Mouse (Mus musculus) liver, embryonic 16.5 days (tissue): ENCODE results near the gene Arhgap22. TPM values are rescaled to one million over a fixed set of nuclear protein-coding genes. Genes with fewer than 3 reads are reported as not detected.
A peak's percentile ranks its signal among the peaks of the same experiment; 100 is the strongest.

Experiments used
- ATAC-seq: fragments of 200-750 bp; cut with Nextera tagmentation; 2 replicates; pipeline ENCODE4 v1.8.0; 2017; ENCODE audit warnings: low read depth, mild to moderate bottlenecking, moderate number of reproducible peaks, moderate library complexity
- H3K27ac ChIP-seq: fragments of 300-500 bp; sonication (generic); 2 replicates; pipeline ENCODE4 v1.5.1; 2014; ENCODE audit warnings: mild to moderate bottlenecking, low read length
- H3K27me3 ChIP-seq: fragments of 300-500 bp; sonication (generic); 2 replicates; pipeline ENCODE4 v1.6.1; 2014; ENCODE audit warnings: low read depth, low read length, mixed read lengths; ENCODE audit not compliant: control insufficient read depth, insufficient read depth
- H3K36me3 ChIP-seq: fragments of 300-500 bp; sonication (generic); 2 replicates; pipeline ENCODE4 v1.6.1; 2014; ENCODE audit warnings: mild to moderate bottlenecking; ENCODE audit not compliant: control insufficient read depth, insufficient read depth
- H3K4me1 ChIP-seq: fragments of 300-500 bp; sonication (generic); 2 replicates; pipeline ENCODE4 v1.6.1; 2014; ENCODE audit warnings: low read depth, low read length, mixed read lengths; ENCODE audit not compliant: control insufficient read depth
- H3K4me2 ChIP-seq: fragments of 300-500 bp; sonication (generic); 2 replicates; pipeline ENCODE4 v1.6.1; 2014; ENCODE audit warnings: low read depth, low read length, mixed read lengths
- H3K4me3 ChIP-seq: fragments of 300-500 bp; sonication (generic); 2 replicates; pipeline ENCODE4 v1.5.1; 2014; ENCODE audit warnings: low read depth, mild to moderate bottlenecking, low read length
- H3K9ac ChIP-seq: fragments of 300-500 bp; sonication (generic); 2 replicates; pipeline ENCODE4 v1.6.1; 2014; ENCODE audit warnings: low read depth, low read length
- H3K9me3 ChIP-seq: fragments of 300-500 bp; sonication (generic); replicated peaks from 2 replicates; pipeline ENCODE4 v1.6.1; 2016; ENCODE audit warnings: low read length; ENCODE audit not compliant: control insufficient read depth
- WGBS: fragments of 180-500 bp; shearing (Covaris S2); extraction: QIAGEN DNeasy Blood & Tissue Kit; methylation state at CpG from one replicate; pipeline ENCODE4 v1.1.7; 2014; ENCODE audit not compliant: insufficient replicate concordance; 5-methylcytosine and 5-hydroxymethylcytosine counted together
- polyA plus RNA-seq: library from polyadenylated mRNA; unstranded; fragments of >200 nt; fragmentation: Nextera tagmentation; extraction: Ambion mirVana; gene quantifications from 2 replicates; pipeline ENCODE4 v1.2.1, GENCODE M21; 2015

The Arhgap22 gene
- polyA plus RNA-seq, 1 experiment from 2014 or later: 4.1 TPM

GRCm38 (mm10) chr14:33282447-33282846 lies 68.6 kb downstream of the Arhgap22 start:
- Histone ChIP-seq H3K27me3 (no peaks in the 10 kb centered on the region), H3K4me1 (no peaks in the 10 kb centered on the region), H3K36me3 (no peaks in the 10 kb centered on the region), H3K9ac (no peak overlapping the region), H3K9me3 (no peaks in the 10 kb centered on the region), H3K4me3 (no peak overlapping the region), H3K4me2 (no peak overlapping the region), H3K27ac (no peak overlapping the region)
- WGBS: 74% methylated on average over 4 of the region's 4 CpGs
- ATAC-seq: no peak

GRCm38 (mm10) chr14:33287920-33288319 lies 74.1 kb downstream of the Arhgap22 start:
- WGBS: 52% methylated on average over 4 of the region's 4 CpGs
- no peaks in the 10 kb centered on the region for H3K4me1 ChIP-seq
- H3K4me2 ChIP-seq: no peak overlapping the region
- H3K9ac ChIP-seq: no peak overlapping the region
- ATAC-seq: no peak
- H3K27ac ChIP-seq: no peak overlapping the region
- no peaks in the 10 kb centered on the region for H3K36me3 ChIP-seq
- H3K27me3 ChIP-seq: no peaks in the 10 kb centered on the region
- no peak overlapping the region for H3K4me3 ChIP-seq
- H3K9me3 ChIP-seq: no peaks in the 10 kb centered on the region

GRCm38 (mm10) chr14:33290038-33290437 lies 76.2 kb downstream of the Arhgap22 start:
- Histone ChIP-seq H3K27me3 (no peaks in the 10 kb centered on the region), H3K4me1 (no peaks in the 10 kb centered on the region), H3K9ac (no peak overlapping the region), H3K9me3 (no peaks in the 10 kb centered on the region), H3K36me3 (no peaks in the 10 kb centered on the region), H3K27ac (no peak overlapping the region), H3K4me3 (no peak overlapping the region), H3K4me2 (no peak overlapping the region)
- 52% methylated on average over 9 of the region's 9 CpGs for WGBS
- ATAC-seq: no peak

- Histone ChIP-seq H3K27me3 (no peaks in the 10 kb centered on the region), H3K27ac (no peak overlapping the region), H3K4me1 (no peaks in the 10 kb centered on the region), H3K36me3 (no peaks in the 10 kb centered on the region), H3K9me3 (no peaks in the 10 kb centered on the region), H3K9ac (no peak overlapping the region), H3K4me3 (no peak overlapping the region), H3K4me2 (no peak overlapping the region)
- ATAC-seq: peak; percentile 60
- WGBS: 30% methylated on average over 1 of the region's 1 CpGs
Observed at GRCm38 (mm10) chr14:33294488-33294887, 80.7 kb downstream of the Arhgap22 start.

- no peak for ATAC-seq
- no peak overlapping the region for H3K9ac ChIP-seq
- 71% methylated on average over 16 of the region's 16 CpGs for WGBS
Observed at GRCm38 (mm10) chr14:33296698-33297341, 83.0 kb downstream of the Arhgap22 start.

GRCm38 (mm10) chr14:33300591-33300990 lies 86.8 kb downstream of the Arhgap22 start:
- WGBS: 52% methylated on average over 2 of the region's 2 CpGs

More at GRCm38 (mm10) chr14:33296698-33297341, 83.0 kb downstream of the Arhgap22 start:
- no peaks in the 10 kb centered on the region for H3K36me3 ChIP-seq
- no peak overlapping the region for H3K4me2 ChIP-seq
- no peak overlapping the region for H3K4me3 ChIP-seq
- no peak overlapping the region for H3K27ac ChIP-seq
- no peaks in the 10 kb centered on the region for H3K9me3 ChIP-seq
- H3K27me3 ChIP-seq: no peaks in the 10 kb centered on the region
- H3K4me1 ChIP-seq: no peaks in the 10 kb centered on the region

GRCm38 (mm10) chr14:33303348-33303819 lies 89.6 kb downstream of the Arhgap22 start:
- Histone ChIP-seq H3K9ac (no peak overlapping the region), H3K4me2 (no peak overlapping the region), H3K36me3 (no peaks in the 10 kb centered on the region), H3K9me3 (no peaks in the 10 kb centered on the region), H3K27me3 (no peaks in the 10 kb centered on the region), H3K27ac (no peak overlapping the region), H3K4me1 (no peaks in the 10 kb centered on the region), H3K4me3 (no peak overlapping the region)
- 5% methylated on average over 9 of the region's 9 CpGs for WGBS
- no peak for ATAC-seq

More at GRCm38 (mm10) chr14:33300591-33300990, 86.8 kb downstream of the Arhgap22 start:
- H3K4me3 ChIP-seq: no peak overlapping the region
- H3K27me3 ChIP-seq: no peaks in the 10 kb centered on the region
- H3K36me3 ChIP-seq: no peaks in the 10 kb centered on the region
- no peak overlapping the region for H3K4me2 ChIP-seq
- peak; percentile 39; the same call in 1 of the 2 replicates for ATAC-seq
- no peak overlapping the region for H3K9ac ChIP-seq
- H3K27ac ChIP-seq: no peak overlapping the region
- no peaks in the 10 kb centered on the region for H3K4me1 ChIP-seq
- no peaks in the 10 kb centered on the region for H3K9me3 ChIP-seq

- H3K4me1 ChIP-seq: no peaks in the 10 kb centered on the region
- no peaks in the 10 kb centered on the region for H3K9me3 ChIP-seq
- H3K36me3 ChIP-seq: no peaks in the 10 kb centered on the region
- H3K4me2 ChIP-seq: no peak overlapping the region
- H3K27ac ChIP-seq: no peak overlapping the region
- H3K9ac ChIP-seq: no peak overlapping the region
- ATAC-seq: no peak
- 65% methylated on average over 12 of the region's 12 CpGs for WGBS
- H3K27me3 ChIP-seq: no peaks in the 10 kb centered on the region
- H3K4me3 ChIP-seq: no peak overlapping the region
Observed at GRCm38 (mm10) chr14:33305645-33306281, 91.9 kb downstream of the Arhgap22 start.

GRCm38 (mm10) chr14:33310719-33311118 lies 96.9 kb downstream of the Arhgap22 start:
- Histone ChIP-seq H3K4me3 (no peak overlapping the region), H3K27ac (no peak overlapping the region), H3K4me2 (no peak overlapping the region), H3K9me3 (no peaks in the 10 kb centered on the region), H3K9ac (no peak overlapping the region), H3K36me3 (no peaks in the 10 kb centered on the region), H3K4me1 (no peaks in the 10 kb centered on the region), H3K27me3 (no peaks in the 10 kb centered on the region)
- 45% methylated on average over 4 of the region's 4 CpGs for WGBS
- ATAC-seq: 0 out of 2 replicates have a peak, but pooled peaks have one; percentile 27
